Mouse (Mus musculus): ENCODE measurements around the gene Mlana.

The Mlana gene

GRCm38 (mm10) chr19:29697245-29697874 lies at the start of gene Mlana:
TSS of gene Mlana (plus strand) at chr19:29697824.
- DNase-seq (ENCODE audit: low spot score in 2 of 2) = no peak

GRCm38 (mm10) chr19:29648550-29648914 lies 49.1 kb upstream of the Mlana start:
- no peak for DNase-seq (ENCODE audit: low spot score in 2 of 2)

- DNase-seq (ENCODE audit: low spot score in 2 of 2) = no peak
These were observed 47.9 kb upstream of the Mlana start for GRCm38 (mm10) chr19:29649683-29650082.

GRCm38 (mm10) chr19:29653768-29654265 lies 43.8 kb upstream of the Mlana start:
- DNase-seq (ENCODE audit: low spot score in 2 of 2) = no peak

- no peak for DNase-seq (ENCODE audit: low spot score in 2 of 2)
These were observed 42.5 kb upstream of the Mlana start for GRCm38 (mm10) chr19:29655148-29655547.

- no peak for DNase-seq (ENCODE audit: low spot score in 2 of 2)
These were observed 41.6 kb upstream of the Mlana start for GRCm38 (mm10) chr19:29656029-29656428.

- DNase-seq (ENCODE audit: low spot score in 2 of 2) = no peak
These were observed 41.0 kb upstream of the Mlana start for GRCm38 (mm10) chr19:29656620-29657019.

- DNase-seq (ENCODE audit: low spot score in 2 of 2) = no peak
These were observed 40.6 kb upstream of the Mlana start for GRCm38 (mm10) chr19:29657033-29657432.

GRCm38 (mm10) chr19:29657558-29657957 lies 40.1 kb upstream of the Mlana start:
- no peak for DNase-seq (ENCODE audit: low spot score in 2 of 2)

- no peak for DNase-seq (ENCODE audit: low spot score in 2 of 2)
These were observed 38.8 kb upstream of the Mlana start for GRCm38 (mm10) chr19:29658836-29659235.

- no peak for DNase-seq (ENCODE audit: low spot score in 2 of 2)
These were observed 37.9 kb upstream of the Mlana start for GRCm38 (mm10) chr19:29659705-29660104.

- no peak for DNase-seq (ENCODE audit: low spot score in 2 of 2)
These were observed 36.5 kb upstream of the Mlana start for GRCm38 (mm10) chr19:29660835-29661764.

- no peak for DNase-seq (ENCODE audit: low spot score in 2 of 2)
These were observed 35.5 kb upstream of the Mlana start for GRCm38 (mm10) chr19:29661974-29662580.

GRCm38 (mm10) chr19:29663780-29664179 lies 33.8 kb upstream of the Mlana start:
- no peak for DNase-seq (ENCODE audit: low spot score in 2 of 2)

GRCm38 (mm10) chr19:29664934-29665333 lies 32.7 kb upstream of the Mlana start:
- DNase-seq (ENCODE audit: low spot score in 2 of 2) = no peak

GRCm38 (mm10) chr19:29666164-29666563 lies 31.5 kb upstream of the Mlana start:
- DNase-seq (ENCODE audit: low spot score in 2 of 2) = no peak

GRCm38 (mm10) chr19:29666965-29667594 lies 30.5 kb upstream of the Mlana start:
- no peak for DNase-seq (ENCODE audit: low spot score in 2 of 2)

GRCm38 (mm10) chr19:29668135-29668534 lies 29.5 kb upstream of the Mlana start:
- no peak for DNase-seq (ENCODE audit: low spot score in 2 of 2)

- no peak for DNase-seq (ENCODE audit: low spot score in 2 of 2)
These were observed 27.4 kb upstream of the Mlana start for GRCm38 (mm10) chr19:29670247-29670646.

GRCm38 (mm10) chr19:29671160-29671559 lies 26.5 kb upstream of the Mlana start:
- no peak for DNase-seq (ENCODE audit: low spot score in 2 of 2)

- DNase-seq (ENCODE audit: low spot score in 2 of 2) = no peak
These were observed 25.0 kb upstream of the Mlana start for GRCm38 (mm10) chr19:29672660-29673059.

GRCm38 (mm10) chr19:29674946-29675345 lies 22.7 kb upstream of the Mlana start:
- DNase-seq (ENCODE audit: low spot score in 2 of 2) = no peak
